Mouse (Mus musculus): ENCODE results near the gene Myo1e.
A peak's percentile ranks its signal among the peaks of the same experiment; 100 is the strongest.

Myo1e gene

DNA sequence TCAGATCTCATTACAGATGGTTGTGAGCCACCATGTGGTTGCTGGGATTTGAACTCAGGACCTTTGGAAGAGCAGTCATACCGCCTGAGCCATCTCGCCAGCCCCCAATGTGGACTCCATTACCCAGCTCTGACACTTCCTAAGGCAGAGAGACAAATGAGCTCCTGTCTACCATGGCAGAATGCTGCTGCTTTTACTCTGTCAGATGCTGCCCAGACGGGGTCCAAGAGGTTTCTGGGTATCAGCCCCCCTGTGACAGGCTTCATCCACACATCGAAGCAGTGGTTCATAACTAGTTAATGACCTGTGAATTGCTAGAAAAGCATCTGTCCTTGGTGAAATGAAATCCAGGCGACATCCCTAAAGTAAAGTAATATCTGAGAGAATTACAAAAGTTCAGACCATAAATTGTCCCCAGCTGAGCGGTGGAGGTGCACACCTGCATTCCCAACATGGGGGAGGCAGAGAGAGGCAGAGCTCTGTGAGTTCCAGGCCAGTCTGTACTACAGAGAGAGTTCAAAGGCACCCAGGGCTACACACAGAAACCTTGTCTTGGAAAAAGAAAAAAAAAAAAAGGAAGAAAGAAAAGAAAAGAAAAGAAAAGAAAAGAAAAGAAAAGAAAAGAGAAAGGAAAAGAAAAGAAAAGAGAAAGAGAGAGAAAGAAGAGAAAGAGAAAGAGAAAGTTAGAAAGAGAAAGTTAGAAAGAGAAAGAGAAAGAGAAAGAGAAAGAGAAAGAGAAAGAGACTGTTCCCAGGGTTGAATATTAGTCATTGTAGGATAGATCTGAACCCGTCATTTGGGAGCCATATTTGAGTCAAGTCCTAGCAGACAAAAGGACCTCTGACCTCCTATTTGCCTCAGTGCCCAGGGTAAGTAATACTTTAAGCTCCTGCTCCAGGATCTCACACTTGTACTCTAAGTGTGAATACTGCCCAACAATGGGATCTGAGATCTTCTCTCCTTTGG is 172.6 kb downstream of the Myo1e start:
- no peak for DNase-seq

DNA sequence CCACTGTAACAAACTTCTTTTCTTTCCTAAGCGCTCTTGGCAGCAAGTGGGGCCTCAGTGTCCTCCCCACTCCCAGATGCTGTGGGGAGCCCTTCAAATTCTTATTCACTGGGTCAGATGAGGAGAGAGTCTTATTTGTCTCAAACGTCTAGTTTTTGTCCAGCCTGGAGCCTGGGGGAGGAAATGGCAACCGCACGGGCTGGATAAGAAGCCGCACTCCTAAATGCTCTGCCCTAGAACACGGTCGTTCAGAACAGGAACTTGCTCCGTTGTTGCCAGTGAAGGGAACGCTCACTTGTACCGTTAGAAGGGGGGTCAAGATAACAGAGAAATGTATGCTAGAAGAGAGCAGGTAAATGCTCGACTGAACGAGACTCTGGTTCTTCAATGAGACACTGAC is 174.9 kb downstream of the Myo1e start:
- DNase-seq, result no peak

DNA sequence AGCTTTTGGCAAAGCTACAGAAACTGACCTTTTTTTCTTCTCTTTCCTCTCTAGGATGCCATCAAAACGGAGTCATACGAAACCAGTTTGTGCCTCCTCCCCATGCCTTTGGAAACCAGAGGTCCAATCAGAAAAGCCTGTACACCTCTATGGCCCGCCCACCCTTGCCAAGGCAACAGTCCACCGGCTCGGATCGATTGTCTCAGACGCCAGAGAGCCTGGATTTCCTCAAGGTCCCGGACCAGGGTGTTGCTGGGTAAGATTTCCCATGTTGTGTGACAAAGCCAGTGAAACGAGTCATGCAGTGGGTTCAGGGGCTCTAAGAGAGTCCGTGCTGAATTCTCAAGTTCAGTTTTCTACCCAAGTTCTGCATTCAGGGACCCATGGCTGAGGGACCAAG is 176.6 kb downstream of the Myo1e start:
- no peak for DNase-seq

DNA sequence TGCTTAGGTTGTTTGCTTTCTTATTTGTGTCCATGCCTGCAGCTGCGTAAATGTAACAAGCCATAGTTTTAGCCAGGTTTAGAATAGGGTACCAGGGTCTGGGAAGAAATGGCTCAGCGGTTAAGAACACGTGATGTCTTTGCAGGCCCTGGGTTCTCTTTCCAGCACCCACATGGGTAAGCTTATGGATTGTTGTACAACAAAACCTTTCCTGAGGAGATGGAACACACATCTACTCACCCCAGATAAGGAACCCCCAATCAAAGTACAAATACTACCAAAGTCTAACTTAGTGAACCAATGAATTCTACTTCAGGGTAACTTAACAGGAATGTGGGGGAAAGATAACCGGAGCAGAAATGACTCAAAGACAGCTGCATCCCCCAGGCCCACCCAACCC is 177.3 kb downstream of the Myo1e start:
- no peak for DNase-seq

DNA sequence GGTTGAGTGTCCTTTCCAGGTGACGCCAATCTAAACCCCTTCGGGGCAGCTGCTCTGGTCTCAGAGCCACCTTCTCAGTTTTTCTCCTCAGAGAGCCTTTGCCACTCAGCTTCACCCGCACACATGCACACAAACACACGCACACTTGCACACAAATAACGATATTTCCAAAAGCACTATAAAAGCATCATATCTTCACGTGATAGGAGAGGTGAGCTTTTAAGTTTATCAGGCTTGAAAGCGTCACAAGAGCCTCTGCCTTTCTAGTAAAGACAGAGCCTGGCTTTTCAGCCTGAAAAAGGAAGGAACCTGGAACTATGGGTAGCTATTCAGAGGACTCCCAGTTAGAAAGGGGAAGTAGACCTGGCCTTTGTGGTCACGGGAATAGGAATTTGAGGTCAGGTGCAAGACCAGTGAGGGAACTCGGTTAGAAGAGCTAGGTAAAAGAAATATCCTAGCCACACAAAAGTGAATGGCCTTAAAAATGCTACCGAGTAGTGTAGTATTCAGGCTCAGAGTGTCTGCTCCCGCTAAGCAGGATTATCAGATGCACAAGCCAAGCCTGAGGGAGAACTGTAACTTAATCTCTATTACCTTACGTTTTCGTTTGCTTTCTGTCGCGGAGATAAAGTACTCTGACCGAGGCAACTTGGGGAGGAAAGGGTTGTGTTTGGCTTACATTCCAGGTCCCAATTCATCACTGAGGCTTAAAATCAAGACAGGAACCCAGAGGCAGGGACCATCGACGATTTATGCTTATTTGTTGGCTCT is 178.0 kb downstream of the Myo1e start:
- DNase-seq, result no peak

DNA sequence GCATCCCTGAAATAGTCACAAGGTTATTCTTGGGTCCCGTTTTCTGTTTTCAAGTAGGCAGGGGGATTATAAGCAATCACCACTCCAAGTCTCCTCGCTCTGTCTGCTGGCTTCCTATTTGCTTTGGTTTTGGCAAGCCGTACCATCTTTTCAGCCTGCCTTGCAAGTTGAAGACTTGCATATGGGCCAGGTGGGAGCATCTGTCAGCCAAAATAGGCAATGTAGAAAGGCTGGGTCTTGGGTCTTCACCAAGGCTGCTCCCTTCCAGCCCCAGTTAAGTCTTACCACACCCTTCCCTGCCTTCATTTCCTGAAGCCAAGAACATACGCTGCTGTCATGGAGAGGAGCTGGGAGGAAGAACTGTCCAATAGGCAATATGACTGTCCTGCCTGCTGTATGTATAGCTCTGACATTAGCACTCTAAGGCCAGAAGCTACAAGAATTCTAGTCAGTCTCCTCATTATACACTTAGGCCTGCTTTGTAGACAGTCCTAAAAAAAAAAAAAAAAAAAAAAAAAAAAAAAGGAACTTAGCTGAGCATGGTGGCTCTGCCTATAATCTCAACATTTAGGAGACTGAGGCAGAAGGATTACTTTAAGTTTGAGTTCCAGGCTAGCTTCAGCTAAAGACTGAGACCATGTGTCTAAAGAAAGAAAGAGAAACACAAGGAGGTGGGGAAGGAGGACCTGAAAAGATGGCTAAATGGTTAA is 180.4 kb downstream of the Myo1e start:
- no peak for DNase-seq

DNA sequence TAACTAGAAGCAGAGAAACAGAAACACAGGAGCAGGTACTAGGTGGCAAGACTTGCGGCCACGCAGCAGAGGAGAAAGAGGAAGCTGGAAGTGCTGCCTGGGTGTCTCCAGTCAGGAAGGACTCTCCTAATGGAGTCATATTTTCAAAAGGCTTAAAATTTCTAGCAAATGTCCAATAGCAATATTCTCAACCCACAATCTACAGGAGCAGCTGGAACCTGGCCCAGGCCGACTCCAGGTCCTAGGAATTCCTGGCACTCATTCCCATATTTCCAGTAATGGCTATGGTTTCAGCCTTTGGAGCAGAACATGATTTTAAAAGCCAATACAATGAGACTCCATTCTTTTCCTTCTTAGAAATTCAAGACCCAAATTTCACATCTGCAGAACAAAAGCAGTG is 182.4 kb downstream of the Myo1e start:
- DNase-seq, result no peak

DNA sequence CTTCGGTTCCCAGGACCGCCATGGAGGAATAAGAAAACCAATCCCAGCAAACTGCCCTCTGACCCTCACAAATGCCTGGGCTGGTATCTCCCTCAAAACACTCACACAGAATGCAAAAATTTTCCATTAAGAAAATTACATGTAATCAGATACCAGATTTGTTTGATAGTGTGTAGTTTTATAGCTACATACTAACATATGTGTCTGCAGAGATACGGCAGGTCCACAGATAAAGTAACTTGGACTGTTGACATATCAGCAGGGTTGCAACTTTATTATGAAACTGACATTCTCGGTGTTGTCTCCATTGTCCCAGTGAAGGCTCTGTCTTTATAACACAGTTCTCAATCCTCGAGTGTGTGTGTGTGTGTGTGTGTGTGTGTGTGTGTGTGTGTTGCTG is 183.9 kb downstream of the Myo1e start:
- no peak for DNase-seq

DNA sequence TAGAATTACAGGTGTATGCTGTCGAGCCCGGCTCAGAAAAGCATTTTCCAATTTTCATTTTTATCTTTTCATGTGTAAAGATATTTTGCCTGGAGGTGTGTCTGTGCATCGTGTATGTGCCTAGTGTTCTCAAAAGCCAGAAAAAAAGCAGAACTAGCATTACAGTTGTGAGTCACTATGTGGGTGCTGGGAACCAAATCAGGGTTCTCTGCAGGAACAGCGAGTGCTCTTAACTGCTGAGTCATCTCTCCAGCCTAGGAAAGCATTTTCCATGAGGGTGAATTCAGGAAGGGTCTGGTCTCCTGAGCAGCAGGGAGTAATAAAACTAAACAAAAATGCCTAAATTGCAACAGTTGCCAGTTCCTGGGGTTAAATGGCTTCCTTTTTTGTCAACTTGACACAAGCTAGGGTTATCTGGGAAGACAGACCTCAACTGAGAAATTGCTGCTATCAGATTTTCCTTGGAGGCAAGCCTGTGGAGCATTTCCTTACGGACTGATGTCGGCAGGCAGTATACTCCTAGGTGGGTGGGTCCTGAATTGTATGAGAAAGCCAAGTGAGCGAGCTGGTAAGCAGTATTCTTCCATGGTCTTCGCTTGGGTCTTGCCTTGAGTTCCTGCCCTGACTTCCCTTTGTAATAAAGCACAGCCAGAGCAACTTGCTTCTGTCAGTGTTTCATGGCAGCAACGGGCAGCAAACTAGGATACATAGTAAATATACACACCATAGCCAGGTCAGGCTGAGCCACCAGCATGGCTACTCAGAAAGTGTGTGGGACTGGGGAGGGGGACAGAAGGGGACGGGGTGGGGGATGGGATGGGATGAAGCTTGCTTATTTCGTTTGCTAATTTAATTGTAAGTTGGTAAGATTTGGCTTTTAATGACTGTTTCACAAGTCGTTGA is 184.8 kb downstream of the Myo1e start:
- no peak for DNase-seq

DNA sequence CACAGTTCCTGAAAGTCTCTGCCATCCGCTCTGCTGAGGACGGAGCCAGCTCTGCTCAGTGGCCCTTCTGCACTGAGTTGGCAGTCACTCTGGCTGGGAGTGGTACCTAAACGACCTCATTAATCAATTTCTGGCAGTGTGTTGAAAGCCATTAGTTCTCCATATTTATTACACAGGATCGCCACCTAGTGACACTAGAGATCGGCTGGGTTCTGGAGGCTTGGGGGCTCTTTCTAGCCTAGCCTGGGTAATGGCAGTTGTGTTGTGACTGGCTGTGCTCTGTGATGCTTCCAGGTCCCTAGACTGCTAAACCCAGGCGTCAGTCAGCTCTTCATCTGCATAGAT is 185.4 kb downstream of the Myo1e start:
- no peak for DNase-seq

DNA sequence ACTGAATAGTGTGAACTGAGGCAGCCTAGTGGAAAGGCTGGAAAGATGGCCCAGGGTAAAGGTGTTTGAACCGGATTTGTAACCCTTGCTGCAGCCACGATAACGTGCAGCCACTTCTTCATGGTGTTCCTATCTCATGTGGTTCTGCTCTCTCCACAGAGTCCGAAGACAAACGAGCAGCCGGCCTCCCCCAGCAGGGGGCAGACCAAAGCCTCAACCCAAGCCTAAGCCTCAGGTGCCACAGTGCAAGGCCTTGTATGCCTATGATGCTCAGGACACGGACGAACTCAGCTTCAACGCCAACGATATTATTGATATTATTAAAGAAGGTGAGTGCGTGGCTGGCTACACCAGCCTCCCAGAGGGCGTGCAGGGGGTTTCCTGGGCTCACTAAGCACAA is 188.5 kb downstream of the Myo1e start:
- no peak for DNase-seq

DNA sequence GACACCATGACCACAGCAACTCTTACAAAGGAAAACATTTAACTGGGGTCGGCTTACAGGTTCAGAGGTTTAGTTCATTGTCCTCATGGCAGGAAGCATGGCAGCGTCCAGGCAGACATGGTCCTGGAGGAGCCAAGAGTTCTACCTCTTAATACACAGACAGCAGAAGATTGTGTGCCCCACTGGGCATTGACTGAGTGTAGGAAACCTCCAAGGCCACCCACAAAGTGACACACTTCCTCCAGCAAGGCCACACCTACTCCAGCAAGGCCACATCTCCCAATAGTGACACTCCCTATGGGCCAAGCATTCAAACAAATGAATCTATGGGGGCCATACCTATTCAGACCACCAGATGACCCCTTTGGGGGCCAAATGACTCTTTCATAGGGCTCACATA is 188.9 kb downstream of the Myo1e start:
- no peak for DNase-seq

DNA sequence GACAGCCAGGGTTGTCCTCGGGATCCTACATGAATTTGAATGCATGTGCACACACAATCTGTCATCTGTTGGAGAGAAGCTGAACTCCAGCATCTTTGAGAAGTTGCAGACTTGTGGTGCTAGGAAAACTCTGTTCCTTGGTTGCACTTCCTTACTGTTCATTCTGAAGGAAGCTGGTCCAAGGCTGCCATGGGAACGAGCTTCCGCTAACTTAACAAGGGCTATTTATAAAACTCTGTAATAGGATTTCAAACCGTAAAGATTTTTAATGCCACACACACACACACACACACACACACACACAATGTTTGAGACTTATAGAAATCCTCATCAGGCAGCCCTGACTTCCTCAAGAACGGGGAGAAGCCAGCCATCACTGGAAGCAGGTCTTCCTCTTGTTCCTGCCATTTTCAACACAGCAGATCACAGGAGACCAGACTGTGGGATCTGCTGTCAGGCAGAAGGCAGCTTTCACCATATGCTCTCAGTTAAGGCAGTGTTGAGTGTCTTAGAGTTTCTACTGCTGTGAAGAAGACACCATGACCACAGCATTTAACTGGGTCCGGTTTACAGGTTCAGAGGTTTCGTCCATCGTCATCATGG is 194.9 kb downstream of the Myo1e start:
- no peak for DNase-seq

DNA sequence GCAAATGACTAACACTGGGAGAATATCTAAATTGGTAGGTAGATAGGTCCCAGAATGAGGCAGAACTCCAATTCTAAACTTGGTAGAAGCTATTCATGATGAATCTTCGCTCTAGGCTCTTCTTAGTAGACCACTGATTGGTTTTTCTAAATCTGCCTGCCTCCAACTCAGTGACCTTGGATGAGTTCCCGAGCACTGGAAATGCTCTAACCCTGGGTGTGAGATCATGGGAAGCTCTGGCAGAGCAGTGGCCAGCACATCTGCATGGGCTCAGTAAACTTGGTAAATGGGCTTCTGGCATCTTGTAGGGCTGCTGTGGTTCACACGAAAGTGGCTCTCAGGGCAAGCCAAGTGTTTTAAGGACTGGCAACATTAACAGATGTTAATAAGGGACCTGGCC is 199.4 kb downstream of the Myo1e start:
- DNase-seq, result no peak

DNA sequence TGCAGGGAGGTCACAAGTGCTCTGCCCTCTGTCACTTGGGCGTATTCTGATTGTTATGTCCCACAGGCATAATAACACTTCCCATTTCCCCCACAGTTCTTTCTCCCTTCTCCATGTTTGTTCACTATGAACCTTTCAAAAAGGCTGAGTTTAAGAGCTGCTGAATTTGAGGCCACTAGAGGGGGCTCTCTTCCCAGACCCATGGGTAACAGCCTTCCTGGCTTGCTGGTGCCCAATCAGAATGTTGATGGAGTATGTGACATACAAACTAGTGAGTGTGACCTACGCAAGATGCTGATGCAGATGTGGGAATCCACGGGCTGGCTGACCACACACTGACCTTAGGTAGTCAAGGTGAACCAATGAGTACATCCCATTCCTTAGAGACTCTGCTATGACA is 201.6 kb downstream of the Myo1e start:
- DNase-seq, result no peak

DNA sequence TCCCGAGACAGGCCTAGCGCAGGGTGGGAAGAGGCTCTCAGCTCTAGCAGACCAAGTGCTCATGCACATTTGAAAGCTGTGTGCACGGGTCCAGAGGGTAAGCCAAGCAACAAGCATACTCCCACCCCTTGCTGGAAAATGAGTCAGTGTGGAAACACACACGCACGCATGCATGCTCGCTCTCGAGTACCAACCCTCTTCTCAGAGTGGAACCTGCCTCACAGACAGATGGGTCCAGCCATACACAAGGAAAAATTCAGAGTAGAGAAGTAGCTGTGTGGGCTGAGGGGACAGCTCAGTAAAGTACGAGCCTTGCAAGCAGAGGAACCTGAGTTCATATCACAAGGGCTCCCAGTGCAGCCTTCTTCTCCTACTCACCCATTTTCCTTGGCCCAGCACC is 202.6 kb downstream of the Myo1e start:
- DNase-seq, result no peak

DNA sequence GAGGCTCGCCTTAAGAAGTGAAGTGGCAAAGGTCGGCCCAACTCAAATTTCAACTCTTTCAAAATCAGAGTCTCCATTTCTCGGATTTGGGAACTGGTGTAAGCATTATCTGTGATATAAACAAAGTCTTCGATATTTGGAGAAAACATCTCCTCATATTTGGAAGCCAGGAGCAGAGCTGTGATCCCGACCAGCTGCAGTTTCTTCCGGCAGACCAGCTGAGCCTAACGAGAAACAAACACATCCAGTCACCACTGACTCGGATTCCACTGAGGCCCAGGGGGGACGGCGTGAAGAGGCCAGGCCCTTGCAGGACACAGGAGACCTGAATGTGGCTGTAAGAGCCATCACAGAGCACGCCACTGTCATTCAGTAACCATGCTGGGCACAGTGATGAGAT is 203.5 kb downstream of the Myo1e start:
- DNase-seq, result no peak

DNA sequence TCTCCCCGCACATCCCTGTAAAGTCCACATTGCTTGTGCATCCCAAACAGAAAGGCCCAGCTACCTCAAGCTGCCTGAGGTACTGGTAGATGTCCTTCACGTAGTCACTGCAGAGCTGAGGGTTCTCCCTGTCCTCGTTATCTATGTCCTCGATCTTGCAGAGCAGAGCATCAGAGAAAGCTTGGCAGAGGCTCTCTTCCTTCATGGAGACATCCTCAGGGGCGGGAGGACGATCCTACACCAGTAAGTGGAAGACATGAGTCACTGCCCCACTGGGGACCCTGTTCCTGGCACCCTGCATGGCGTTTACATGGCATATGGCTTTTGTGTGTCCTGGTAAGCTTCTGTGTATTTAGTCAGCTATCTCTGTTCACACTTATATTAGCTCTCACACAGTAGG is 205.9 kb downstream of the Myo1e start:
- no peak for DNase-seq

DNA sequence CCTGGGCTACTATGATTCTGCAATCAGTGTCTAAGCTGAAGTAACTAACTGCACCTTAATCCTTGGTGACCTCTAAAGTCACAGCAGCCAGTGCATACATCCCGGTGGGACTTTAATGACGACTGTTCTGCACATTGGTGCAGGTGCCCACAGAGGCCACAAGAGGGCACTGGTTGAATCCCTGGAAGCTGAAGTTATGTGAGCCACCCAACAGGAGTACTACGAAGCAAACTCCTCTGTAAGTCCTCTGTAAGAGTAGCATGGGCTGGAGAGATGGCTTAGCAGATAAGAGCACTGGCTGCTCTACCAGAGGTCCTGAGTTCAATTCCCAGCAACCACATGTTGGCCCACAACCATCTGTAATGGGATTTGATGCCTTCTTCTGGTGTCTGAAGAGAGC is 209.3 kb downstream of the Myo1e start:
- peak in 1 of 2 experiments; percentile 24 for DNase-seq

DNA sequence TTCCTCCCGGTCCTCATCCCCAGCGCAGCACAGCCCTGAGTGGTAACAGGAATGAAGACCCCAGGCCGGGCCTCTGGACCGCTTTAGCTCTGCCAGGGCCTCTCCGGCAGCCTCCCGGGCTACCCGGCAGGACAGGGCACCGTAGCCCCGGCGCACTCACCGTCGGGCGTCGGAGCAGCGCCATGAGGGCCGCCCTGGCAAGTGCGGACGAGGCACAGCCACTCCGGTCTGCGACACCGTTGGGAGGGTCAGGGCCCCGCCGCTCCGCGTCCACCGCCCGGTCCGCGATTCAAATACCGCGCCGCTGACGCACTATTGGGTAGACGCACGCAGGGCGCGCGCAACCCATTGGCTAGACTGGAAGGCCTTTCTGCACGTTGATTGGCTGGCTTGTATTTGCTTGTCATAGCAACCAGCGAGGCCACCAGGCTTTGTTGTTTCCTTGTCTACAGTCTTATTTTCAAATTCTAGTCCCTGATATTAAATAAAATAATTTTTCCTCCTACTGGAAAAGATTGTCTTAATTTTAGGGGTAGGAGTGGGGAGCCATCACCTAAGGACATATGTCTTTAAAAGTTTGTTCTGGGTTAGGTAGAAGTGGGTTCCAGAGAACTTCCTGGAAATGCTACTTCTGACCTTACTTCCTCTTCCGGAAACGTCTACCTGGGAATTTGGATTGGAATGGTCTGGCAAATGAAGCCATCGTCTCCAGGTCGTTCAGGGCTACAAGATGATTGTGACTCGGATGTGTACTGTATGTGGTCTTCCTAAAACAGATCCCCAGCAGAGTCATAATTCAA is 214.3 kb downstream of the Myo1e start, which contains the start of gene Ccnb2:
Gene Ccnb2 (minus strand): TSS at position 291 of the 800 bp plus-strand sequence.
- DNase-seq, result peak; percentile 73 to 86

DNA sequence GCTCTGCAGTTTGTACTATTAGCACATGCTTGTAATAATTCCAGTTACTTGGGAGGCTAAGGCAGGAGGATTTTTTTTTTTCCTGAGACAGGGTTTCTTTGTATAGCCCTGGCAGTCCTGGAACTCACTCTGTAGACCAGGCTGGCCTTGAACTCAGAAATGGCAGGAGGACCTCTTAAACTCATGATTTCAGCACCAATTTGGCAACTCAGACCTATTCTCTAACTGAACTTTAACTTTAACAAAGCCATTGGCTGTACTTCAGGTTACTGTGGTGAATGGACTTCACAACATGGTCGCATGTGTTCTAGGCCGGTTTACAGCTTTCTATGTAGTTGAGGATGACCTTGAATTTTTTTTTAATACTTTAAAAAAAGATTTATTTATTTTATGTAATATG is 215.5 kb downstream of the Myo1e start:
- no peak for DNase-seq
